Mouse (Mus musculus): ENCODE measurements at regions not wholly inside any gene's neighbourhood (a gene's known extent, or its start where the extent isn't known, plus 50 kb on each side); places are given as distances from the start of the nearest gene placed in this dataset.

- DNase-seq (ENCODE audit: low spot score in 2 of 2), result peak in 1 of 2 experiments; percentile 20
Observed at GRCm38 (mm10) chr1:47961860-47962259, 1069.2 kb upstream of the Slc39a10 start.

DNA sequence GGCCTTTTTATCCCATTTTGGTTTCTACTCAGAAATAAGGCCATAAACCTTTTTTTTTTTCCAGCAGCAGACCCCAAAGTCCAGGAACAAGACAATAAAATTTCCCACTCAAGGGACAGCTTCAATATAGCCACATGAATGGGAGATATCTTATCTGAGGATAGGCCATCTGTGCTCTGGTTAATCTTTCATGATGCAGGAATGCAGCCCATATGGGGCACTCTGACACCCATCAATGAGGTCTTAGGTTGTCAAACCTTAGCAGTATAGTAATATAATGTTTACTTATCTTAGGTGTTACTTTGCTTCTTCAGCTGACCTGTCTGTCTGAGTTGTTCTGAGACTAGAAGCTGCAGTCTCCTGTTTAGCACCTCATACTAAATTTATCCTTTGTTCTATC, 1048.0 kb upstream of the Slc39a10 start:
- DNase-seq (ENCODE audit: low spot score in 2 of 2), result no peak

GRCm38 (mm10) chr1:47914126-47914525, 1021.5 kb upstream of the Slc39a10 start:
- DNase-seq (ENCODE audit: low spot score in 2 of 2), result no peak
